In genomic region chr13:71747003-71747965, GRCm38 (mm10) we compare ENCODE assay signal across 22 mouse cellular contexts.
DNase-seq lines count a peak whose midpoint lies in the region; ATAC-seq and TF ChIP-seq lines count a peak whose summit lies in the region.
"Had no signal": no experiment of that assay in that cellular context is flagged by ENCODE, and none has a peak within 500 bp of the region (broad histone marks: within the 10 kb centered on the region; RNA-seq: fewer than 3 reads in every experiment).

No protein-coding gene starts in this region.

- no peak overlapping the region for H3K4me2 ChIP-seq in limb, embryonic 11.5 days (ENCODE audit: low read depth, severe bottlenecking)
- H3K4me2 ChIP-seq in limb, embryonic 12.5 days, result no peak overlapping the region
- no peak overlapping the region for H3K4me2 ChIP-seq in stomach, postnatal 0 days (replicated peaks; ENCODE audit: low read depth)
- H3K4me2 ChIP-seq in hindbrain, embryonic 14.5 days (replicated peaks), result no peak overlapping the region
- H3K4me2 ChIP-seq: embryonic facial prominence, embryonic 12.5 days; forebrain, embryonic 12.5 days had no signal

- TF ChIP-seq EP300 in stomach, postnatal 0 days (optimal IDR thresholded peaks at IDR 0.05), result peak; percentile 86

- TF ChIP-seq CTCF in stomach, postnatal 0 days (IDR thresholded peaks at IDR 0.05; ENCODE audit: low read depth), result no peak

- WGBS in limb, embryonic 11.5 days, result 73% methylated on average over 11 of the region's 11 CpGs
- WGBS in limb, embryonic 10.5 days, result 81% methylated on average over 11 of the region's 11 CpGs
- 59% methylated on average over 11 of the region's 11 CpGs for WGBS in limb, embryonic 12.5 days
- 59% methylated on average over 11 of the region's 11 CpGs for WGBS in stomach, postnatal 0 days
- 88% methylated on average over 11 of the region's 11 CpGs for WGBS in hindbrain, embryonic 14.5 days

- peaks cover 7% of the 10 kb centered on the region for H3K27me3 ChIP-seq in limb, embryonic 11.5 days (ENCODE audit: control insufficient read depth, insufficient read depth, low read length)
- peaks cover 48% of the 10 kb centered on the region; the same call in 1 of the 2 replicates for H3K27me3 ChIP-seq in limb, embryonic 10.5 days (ENCODE audit: low read depth, poor library complexity, severe bottlenecking)
- H3K27me3 ChIP-seq in limb, embryonic 12.5 days, result peaks cover 33% of the 10 kb centered on the region
- H3K27me3 ChIP-seq in stomach, postnatal 0 days (ENCODE audit: control insufficient read depth, insufficient read depth, low read length), result no peaks in the 10 kb centered on the region
- no peaks in the 10 kb centered on the region for H3K27me3 ChIP-seq in hindbrain, embryonic 14.5 days (ENCODE audit: control insufficient read depth, insufficient read depth, low read length)
- H3K27me3 ChIP-seq: forebrain, embryonic 12.5 days had no signal

- 0 out of 2 replicates have a peak, but pooled peaks have one; percentile 26 for ATAC-seq in limb, embryonic 11.5 days (ENCODE audit: insufficient number of reproducible peaks, low FRiP score, low TSS enrichment, low read depth)
- ATAC-seq in limb, embryonic 12.5 days (ENCODE audit: insufficient number of reproducible peaks, insufficient read depth, low FRiP score, low TSS enrichment, low read depth), result no peak; the same call in 1 of the 2 replicates
- peak; percentile 93 for ATAC-seq in stomach, postnatal 0 days (ENCODE audit: low FRiP score, low TSS enrichment)
- no peak for ATAC-seq in hindbrain, embryonic 14.5 days (ENCODE audit: low FRiP score)
- ATAC-seq: forebrain, embryonic 14.5 days; forebrain, embryonic 16.5 days had no signal

- H3K9ac ChIP-seq in limb, embryonic 11.5 days (ENCODE audit: low read length), result no peak overlapping the region
- H3K9ac ChIP-seq in limb, embryonic 12.5 days (replicated peaks), result no peak overlapping the region
- no peak overlapping the region for H3K9ac ChIP-seq in stomach, postnatal 0 days (ENCODE audit: low read length)
- no peak overlapping the region for H3K9ac ChIP-seq in hindbrain, embryonic 14.5 days
- H3K9ac ChIP-seq: embryonic facial prominence, embryonic 12.5 days; forebrain, embryonic 12.5 days had no signal

- H3K4me3 ChIP-seq in limb, embryonic 11.5 days (ENCODE audit: low read depth, low read length), result no peak overlapping the region
- no peak overlapping the region for H3K4me3 ChIP-seq in limb, embryonic 10.5 days
- H3K4me3 ChIP-seq in limb, embryonic 12.5 days (replicated peaks), result no peak overlapping the region
- H3K4me3 ChIP-seq in stomach, postnatal 0 days (ENCODE audit: low read depth, low read length), result no peak overlapping the region
- H3K4me3 ChIP-seq in hindbrain, embryonic 14.5 days (replicated peaks; ENCODE audit: low read length), result no peak overlapping the region
- H3K4me3 ChIP-seq: embryonic facial prominence, embryonic 10.5 days; embryonic facial prominence, embryonic 12.5 days; forebrain, embryonic 10.5 days; forebrain, embryonic 12.5 days had no signal

- no peaks in the 10 kb centered on the region; the same call in 1 of the 2 replicates for H3K4me1 ChIP-seq in limb, embryonic 11.5 days (ENCODE audit: control insufficient read depth, insufficient read depth, low read length)
- H3K4me1 ChIP-seq in limb, embryonic 10.5 days, result peaks cover 15% of the 10 kb centered on the region
- H3K4me1 ChIP-seq in limb, embryonic 12.5 days (replicated peaks), result peaks cover 9% of the 10 kb centered on the region
- H3K4me1 ChIP-seq in stomach, postnatal 0 days (replicated peaks; ENCODE audit: control insufficient read depth, insufficient read depth), result no peaks in the 10 kb centered on the region
- H3K4me1 ChIP-seq in hindbrain, embryonic 14.5 days (replicated peaks; ENCODE audit: control insufficient read depth, insufficient read depth, low read length), result no peaks in the 10 kb centered on the region
- H3K4me1 ChIP-seq: forebrain, embryonic 12.5 days had no signal

- DNase-seq in limb, embryonic 11.5 days (ENCODE audit: low spot score), result no peak
- DNase-seq in limb, embryonic 10.5 days (ENCODE audit: low spot score), result no peak
- peak; percentile 86 for DNase-seq in gonadal fat pad, adult 2 months (ENCODE audit: low read depth)
- DNase-seq in stomach, postnatal 0 days (ENCODE audit: low spot score), result no peak
- no peak for DNase-seq in spleen, postnatal 14 days (ENCODE audit: low spot score in 2 of 2)
- DNase-seq in testis, postnatal 10 days (ENCODE audit: low spot score), result no peak
- DNase-seq in hindbrain, embryonic 14.5 days (ENCODE audit: low spot score), result no peak
- DNase-seq: adrenal gland, adult 2 months; adrenal gland, postnatal 10 days; adrenal gland, postnatal 36 days; cerebellum, adult 11-12 months; cerebellum, adult 2 months; cerebellum, adult 9-10 months; cerebellum, postnatal 10 days; cerebellum, postnatal 25 days had no signal

- H3K36me3 ChIP-seq in limb, embryonic 11.5 days (ENCODE audit: control insufficient read depth, insufficient read depth, low read length), result no peaks in the 10 kb centered on the region
- H3K36me3 ChIP-seq in limb, embryonic 10.5 days, result no peaks in the 10 kb centered on the region
- H3K36me3 ChIP-seq in limb, embryonic 12.5 days, result no peaks in the 10 kb centered on the region
- no peaks in the 10 kb centered on the region for H3K36me3 ChIP-seq in stomach, postnatal 0 days (ENCODE audit: control insufficient read depth, insufficient read depth, low read length)
- H3K36me3 ChIP-seq in hindbrain, embryonic 14.5 days (replicated peaks; ENCODE audit: control insufficient read depth, insufficient read depth), result no peaks in the 10 kb centered on the region
- H3K36me3 ChIP-seq: embryonic facial prominence, embryonic 10.5 days; embryonic facial prominence, embryonic 12.5 days; forebrain, embryonic 10.5 days; forebrain, embryonic 12.5 days had no signal

- no peak overlapping the region for H3K27ac ChIP-seq in limb, embryonic 11.5 days (replicated peaks; ENCODE audit: low read depth, low read length)
- no peak overlapping the region for H3K27ac ChIP-seq in limb, embryonic 10.5 days
- peak overlapping the region; percentile 20; the same call in 1 of the 2 replicates for H3K27ac ChIP-seq in limb, embryonic 12.5 days
- peak overlapping the region; percentile 18; the same call in 1 of the 2 replicates for H3K27ac ChIP-seq in stomach, postnatal 0 days (replicated peaks)
- H3K27ac ChIP-seq in hindbrain, embryonic 14.5 days, result no peak overlapping the region
- H3K27ac ChIP-seq: embryonic facial prominence, embryonic 10.5 days; embryonic facial prominence, embryonic 12.5 days; forebrain, embryonic 10.5 days; forebrain, embryonic 12.5 days had no signal

- no peaks in the 10 kb centered on the region for H3K9me3 ChIP-seq in limb, embryonic 11.5 days (ENCODE audit: control insufficient read depth, low read length)
- H3K9me3 ChIP-seq in limb, embryonic 10.5 days (replicated peaks), result no peaks in the 10 kb centered on the region
- no peaks in the 10 kb centered on the region for H3K9me3 ChIP-seq in limb, embryonic 12.5 days
- no peaks in the 10 kb centered on the region for H3K9me3 ChIP-seq in stomach, postnatal 0 days (ENCODE audit: control insufficient read depth, low read length)
- H3K9me3 ChIP-seq in hindbrain, embryonic 14.5 days (ENCODE audit: control insufficient read depth, low read length), result no peaks in the 10 kb centered on the region
- H3K9me3 ChIP-seq: embryonic facial prominence, embryonic 10.5 days; embryonic facial prominence, embryonic 12.5 days; forebrain, embryonic 10.5 days; forebrain, embryonic 12.5 days had no signal

Comparison
In these comparisons a context has a peak if more than half of its experiments do, and no peak if none do; other contexts are left out.
1. ATAC-seq: peak in limb, embryonic 11.5 days (single experiment) and stomach, postnatal 0 days (single experiment); none in limb, embryonic 12.5 days (single experiment) and hindbrain, embryonic 14.5 days (single experiment).
2. H3K27ac ChIP-seq: peak in limb, embryonic 12.5 days (single experiment) and stomach, postnatal 0 days (single experiment); none in limb, embryonic 11.5 days (single experiment), limb, embryonic 10.5 days (single experiment) and hindbrain, embryonic 14.5 days (single experiment).